Mouse (Mus musculus) ZHBTc4 (cell line): ENCODE results near the gene Fanca.
A peak's percentile ranks its signal among the peaks of the same experiment; 100 is the strongest.

Source experiments
- DNase-seq: peaks from one replicate; pipeline ENCODE4 v3.0.0-alpha.2; 2011; ENCODE audit warnings: low read depth, low spot score

The Fanca gene

GRCm38 (mm10) chr8:123318467-123318911, at the start of gene Fanca:
Fanca (minus strand) TSS chr8:123318576.
- peak; percentile 98 for DNase-seq

- DNase-seq = peak; percentile 68
Observed at GRCm38 (mm10) chr8:123361082-123361739, 42.8 kb upstream of the Fanca start.

- no peak for DNase-seq
Observed at GRCm38 (mm10) chr8:123353216-123353615, 34.8 kb upstream of the Fanca start.

GRCm38 (mm10) chr8:123352786-123353185, 34.4 kb upstream of the Fanca start:
- peak; percentile 64 for DNase-seq

GRCm38 (mm10) chr8:123352118-123352517, 33.7 kb upstream of the Fanca start:
- no peak for DNase-seq

- DNase-seq = no peak
Observed at GRCm38 (mm10) chr8:123349073-123349472, 30.7 kb upstream of the Fanca start.

- DNase-seq = no peak
Observed at GRCm38 (mm10) chr8:123348237-123348843, 30.0 kb upstream of the Fanca start.

GRCm38 (mm10) chr8:123347293-123347692, 28.9 kb upstream of the Fanca start:
- DNase-seq = no peak

- DNase-seq = no peak
Observed at GRCm38 (mm10) chr8:123345856-123346255, 27.5 kb upstream of the Fanca start.

GRCm38 (mm10) chr8:123345135-123345534, 26.8 kb upstream of the Fanca start:
- DNase-seq = no peak

GRCm38 (mm10) chr8:123343422-123343821, 25.0 kb upstream of the Fanca start:
- peak; percentile 87 for DNase-seq

- no peak for DNase-seq
Observed at GRCm38 (mm10) chr8:123342911-123343310, 24.5 kb upstream of the Fanca start.

GRCm38 (mm10) chr8:123342253-123342652, 23.9 kb upstream of the Fanca start:
- no peak for DNase-seq

GRCm38 (mm10) chr8:123341040-123342015, 23.0 kb upstream of the Fanca start:
- peak; percentile 84 for DNase-seq

- DNase-seq = peak; percentile 95
Observed at GRCm38 (mm10) chr8:123340071-123340470, 21.7 kb upstream of the Fanca start.

- no peak for DNase-seq
Observed at GRCm38 (mm10) chr8:123337475-123337874, 19.1 kb upstream of the Fanca start.

- DNase-seq = peak; percentile 79
Observed at GRCm38 (mm10) chr8:123334467-123334866, 16.1 kb upstream of the Fanca start.

- peak; percentile 51 for DNase-seq
Observed at GRCm38 (mm10) chr8:123333864-123334263, 15.5 kb upstream of the Fanca start.

- DNase-seq = no peak
Observed at GRCm38 (mm10) chr8:123333091-123333587, 14.8 kb upstream of the Fanca start.

GRCm38 (mm10) chr8:123332262-123333090, 14.1 kb upstream of the Fanca start, which contains the start of gene Spire2:
Spire2 (plus strand) TSS chr8:123332713.
- DNase-seq = peak; percentile 96

GRCm38 (mm10) chr8:123331810-123332209, 13.4 kb upstream of the Fanca start:
- DNase-seq = no peak
